Mouse (Mus musculus) Patski (cell line): ENCODE results near the gene Dnah10. TPM values are rescaled to one million over a fixed set of nuclear protein-coding genes. Genes with fewer than 3 reads are reported as not detected.
"Not testable (repeated sequence)": the region's sequence is repeated elsewhere in the genome, so short reads cannot be mapped to it uniquely, and the experiment has no call there.

ENCODE experiments used
- ATAC-seq: fragments of 100-300 bp; one replicate; pipeline ENCODE4 v1.8.0; 2021
- CTCF ChIA-PET: fragments of 350-600 bp; sonication (Branson Sonifier 250); formaldehyde crosslinking; loops from one replicate; lab custom pipeline; 2022; ENCODE audit warnings: inconsistent platforms; lab: Charles Lee
- POLR2A ChIA-PET: fragments of 350-600 bp; sonication (Branson Sonifier 250); formaldehyde crosslinking; loops from one replicate; lab custom pipeline; 2022; ENCODE audit warnings: antibody characterized with exemption, inconsistent platforms; lab: Charles Lee
- DNase-seq: peaks from one replicate; pipeline ENCODE4 v3.0.0-alpha.2; 2011; ENCODE audit warnings: low read depth, low spot score
- H3K27me3 ChIP-seq: fragments of 371-371 bp; one replicate; pipeline ENCODE4 v1.5.1; 2021
- CTCF ChIP-seq: fragments of 100-300 bp; IDR thresholded peaks from one replicate; pipeline ENCODE4 v1.5.1; 2021
- in situ Hi-C: fragments of 300-500 bp; cut with MboI; formaldehyde crosslinking; loops from 3 replicates; pipeline ENCODE4 v1.11.1; 2018; ENCODE audit warnings: low pct_unique_long_range_greater_than_20kb, mixed read lengths
- polyA plus RNA-seq: library from polyadenylated mRNA; unstranded; gene quantifications from one replicate; pipeline ENCODE4 v1.2.3, GENCODE M21; 2021

Gene Dnah10
- polyA plus RNA-seq, 1 experiment from 2014 or later = 0.03 TPM

DNA sequence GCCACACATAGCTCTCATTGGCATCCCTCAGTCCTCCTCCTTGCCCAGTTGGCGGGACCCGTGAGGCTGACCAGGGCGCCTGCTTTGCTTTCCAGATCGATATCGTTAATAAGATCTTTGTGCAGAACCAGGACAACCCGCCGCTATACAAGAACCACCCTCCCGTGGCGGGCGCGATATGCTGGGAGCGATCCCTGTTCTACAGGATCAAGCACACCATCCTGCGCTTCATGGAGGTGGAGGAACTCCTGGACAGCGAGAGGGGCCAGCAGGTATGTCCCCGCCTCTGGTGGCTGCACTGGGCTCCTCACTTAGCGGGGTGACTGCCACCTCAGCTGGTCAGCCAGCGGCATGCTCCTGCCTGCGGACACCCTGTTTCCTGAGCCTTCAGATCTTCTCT lies 23.4 kb downstream of the Dnah10 start:
- no peaks in the 10 kb centered on the region for H3K27me3 ChIP-seq
- POLR2A ChIA-PET = interaction anchor here (0.6 kb wide), 1 partner anchor 646 kb away, joined by 3 read pairs; no protein-coding TSS in a partner anchor
- CTCF ChIA-PET = no interaction called here
- TF ChIP-seq CTCF = no peak
- in situ Hi-C loops = no loop called here
- DNase-seq = no peak
- no peak for ATAC-seq

DNA sequence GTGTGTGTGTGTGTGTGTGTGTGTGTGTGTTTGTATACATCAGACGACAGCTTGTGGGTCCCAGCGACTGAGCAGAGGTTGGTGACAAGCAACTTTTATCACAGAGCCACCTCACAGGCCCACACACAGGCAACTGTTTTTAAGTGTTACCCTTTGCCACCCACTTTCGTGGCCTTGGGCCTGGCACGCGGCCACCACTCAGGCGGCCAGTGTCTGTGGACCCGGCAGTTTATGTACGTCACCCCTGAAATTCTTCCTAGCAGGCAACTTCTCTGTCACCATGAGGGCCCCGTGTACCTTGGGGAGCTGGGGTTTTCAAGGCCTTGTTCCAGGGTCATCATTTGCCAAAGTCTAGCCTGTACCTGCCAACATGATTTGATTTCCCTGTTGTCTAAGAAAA lies 26.8 kb downstream of the Dnah10 start:
- no peak for TF ChIP-seq CTCF
- DNase-seq (no peak), ATAC-seq (no peak)
- in situ Hi-C loops = no loop called here
- POLR2A ChIA-PET = no interaction called here
- CTCF ChIA-PET = no interaction called here
- no peaks in the 10 kb centered on the region for H3K27me3 ChIP-seq

DNA sequence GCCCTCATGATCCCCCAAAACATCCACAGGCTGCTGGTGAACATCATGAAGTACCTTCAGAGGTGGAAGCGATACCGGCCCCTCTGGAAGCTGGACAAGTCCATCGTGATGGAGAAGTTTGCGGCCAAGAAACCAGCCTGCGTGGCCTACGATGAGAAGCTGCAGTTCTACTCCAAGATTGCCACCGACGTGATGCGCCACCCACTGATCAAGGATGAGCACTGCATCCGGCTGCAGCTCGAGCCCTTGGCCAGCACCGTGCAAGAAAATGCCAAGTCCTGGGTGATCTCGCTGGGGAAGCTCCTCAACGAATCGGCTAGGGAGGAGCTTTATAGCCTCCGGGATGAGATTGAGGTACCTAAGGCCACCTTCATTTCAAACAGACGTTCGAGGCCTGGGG lies 36.1 kb downstream of the Dnah10 start:
- ChIA-PET CTCF (interaction anchor here (0.6 to 1.1 kb wide), 4 partner anchors 14 to 20 kb away, joined by 3 read pairs; no protein-coding TSS in a partner anchor), POLR2A (no interaction called here)
- DNase-seq (no peak), ATAC-seq (no peak)
- in situ Hi-C loops = loop anchor here (5.0 kb wide), 1 partner anchor 511 kb away; no protein-coding TSS in a partner anchor
- no peak for TF ChIP-seq CTCF
- H3K27me3 ChIP-seq = no peaks in the 10 kb centered on the region

- in situ Hi-C loops = loop anchor here (5.0 kb wide), 1 partner anchor 511 kb away; no protein-coding TSS in a partner anchor
- ChIA-PET POLR2A (no interaction called here), CTCF (interaction anchor here (1.1 kb wide), 1 partner anchor 14 kb away, joined by 3 read pairs; no protein-coding TSS in a partner anchor)
- TF ChIP-seq CTCF = no peak
- ATAC-seq = no peak
- no peaks in the 10 kb centered on the region for H3K27me3 ChIP-seq
- no peak for DNase-seq
Measured at GRCm38 (mm10) chr5:124761787-124762186, 36.9 kb downstream of the Dnah10 start.

GRCm38 (mm10) chr5:124774552-124774951 lies 49.7 kb downstream of the Dnah10 start:
- POLR2A ChIA-PET = interaction anchor here (0.6 kb wide), 1 partner anchor 163 kb away, joined by 3 read pairs; no protein-coding TSS in a partner anchor
- CTCF ChIA-PET = interaction anchor here (1.4 to 3.6 kb wide), 3 partner anchors 9 to 95 kb away, joined by 3 to 22 read pairs (median 6); no protein-coding TSS in a partner anchor
- DNase-seq (no peak), ATAC-seq (no peak)
- TF ChIP-seq CTCF = no peak
- in situ Hi-C loops = no loop called here
- no peaks in the 10 kb centered on the region for H3K27me3 ChIP-seq

DNA sequence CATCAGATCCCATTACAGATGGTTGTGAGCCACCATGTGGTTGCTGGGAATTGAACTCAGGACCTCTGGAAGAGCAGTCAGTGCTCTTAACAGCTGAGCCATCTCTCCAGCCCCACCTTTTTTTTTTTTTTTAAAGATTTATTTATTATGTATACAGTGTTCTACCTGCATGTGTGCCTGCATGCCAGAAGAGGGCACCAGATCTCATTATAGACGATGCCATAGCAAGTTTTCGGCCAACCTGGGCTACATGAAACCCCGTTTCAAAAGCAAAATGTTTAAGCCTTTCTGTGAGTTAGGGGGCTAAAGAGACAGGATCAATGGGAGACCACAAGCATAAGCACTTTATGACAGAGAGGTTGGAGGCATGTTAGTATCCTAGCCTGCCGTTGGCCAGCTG lies 51.4 kb downstream of the Dnah10 start:
- ATAC-seq = not testable (repeated sequence)

DNA sequence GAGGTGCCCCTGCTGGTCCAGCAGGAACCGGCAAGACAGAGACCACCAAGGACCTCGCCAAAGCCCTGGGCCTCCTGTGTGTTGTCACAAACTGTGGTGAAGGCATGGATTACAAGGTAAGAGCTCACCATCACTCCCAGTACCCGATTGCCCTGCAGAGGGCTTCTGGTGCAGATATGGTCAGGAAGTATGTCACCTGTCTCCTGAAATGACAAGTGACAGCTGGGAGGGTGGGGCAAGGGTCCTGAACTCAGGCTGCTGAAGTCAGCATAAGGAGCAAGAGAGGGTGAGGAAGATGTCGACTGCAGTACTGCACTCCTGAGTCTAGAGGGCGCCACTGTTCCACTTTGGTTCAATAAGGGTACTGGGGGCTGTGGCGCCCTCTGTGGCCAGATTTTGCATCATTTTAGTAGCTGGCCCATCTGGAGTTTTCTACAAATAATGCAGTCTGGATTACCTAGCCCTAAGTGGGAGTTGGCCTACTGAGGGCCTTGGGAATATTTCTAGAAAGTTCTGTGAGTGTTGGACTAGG lies 52.4 kb downstream of the Dnah10 start:
- DNase-seq (peak; percentile 30), ATAC-seq (no peak)
- CTCF ChIA-PET = interaction anchor here (0.6 to 3.6 kb wide), 13 partner anchors 9 to 122 kb away, joined by 3 to 22 read pairs (median 3); no protein-coding TSS in a partner anchor
- no peaks in the 10 kb centered on the region for H3K27me3 ChIP-seq
- in situ Hi-C loops = loop anchor here (5.0 kb wide), 1 partner anchor 95 kb away; no protein-coding TSS in a partner anchor
- POLR2A ChIA-PET = interaction anchor here (1.0 kb wide), 1 partner anchor 91 kb away, joined by 3 read pairs; no protein-coding TSS in a partner anchor
- TF ChIP-seq CTCF = peak; percentile 98

More for the DNA sequence above, 51.4 kb downstream of the Dnah10 start:
- in situ Hi-C loops = loop anchor here (5.0 kb wide), 1 partner anchor 96 kb away; no protein-coding TSS in a partner anchor
- DNase-seq, H3K27me3 ChIP-seq: not testable (repeated sequence)
- CTCF ChIA-PET = interaction anchor here (0.7 to 3.6 kb wide), 8 partner anchors 11 to 93 kb away, joined by 3 to 22 read pairs (median 4); no protein-coding TSS in a partner anchor
- POLR2A ChIA-PET = interaction anchor here (0.6 kb wide), 1 partner anchor 97 kb away, joined by 4 read pairs; no protein-coding TSS in a partner anchor

DNA sequence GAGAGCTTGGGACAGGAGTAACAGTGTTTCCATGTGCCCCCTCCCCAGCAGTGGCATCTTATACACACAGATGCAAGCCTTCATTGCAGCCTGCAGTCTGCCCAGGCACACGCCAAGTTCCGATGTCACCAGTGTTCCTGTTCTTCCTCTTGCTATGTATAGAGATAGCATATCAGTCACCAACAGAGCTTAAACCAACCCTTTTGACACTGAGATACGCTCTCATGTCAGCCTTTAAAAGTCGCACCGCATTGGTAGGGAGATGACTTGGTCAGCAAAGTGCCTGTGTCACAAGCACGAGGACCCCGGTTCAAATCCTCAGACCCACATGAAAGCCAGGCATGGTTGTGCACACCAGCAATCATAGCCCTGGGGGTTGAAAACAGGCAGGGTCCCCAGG lies 55.0 kb downstream of the Dnah10 start:
- POLR2A ChIA-PET = no interaction called here
- CTCF ChIA-PET = interaction anchor here (1.0 kb wide), 1 partner anchor 89 kb away, joined by 3 read pairs; no protein-coding TSS in a partner anchor
- in situ Hi-C loops = loop anchor here (5.0 kb wide), 1 partner anchor 92 kb away; no protein-coding TSS in a partner anchor
- no peaks in the 10 kb centered on the region for H3K27me3 ChIP-seq
- TF ChIP-seq CTCF = no peak
- DNase-seq = no peak
- ATAC-seq = no peak

DNA sequence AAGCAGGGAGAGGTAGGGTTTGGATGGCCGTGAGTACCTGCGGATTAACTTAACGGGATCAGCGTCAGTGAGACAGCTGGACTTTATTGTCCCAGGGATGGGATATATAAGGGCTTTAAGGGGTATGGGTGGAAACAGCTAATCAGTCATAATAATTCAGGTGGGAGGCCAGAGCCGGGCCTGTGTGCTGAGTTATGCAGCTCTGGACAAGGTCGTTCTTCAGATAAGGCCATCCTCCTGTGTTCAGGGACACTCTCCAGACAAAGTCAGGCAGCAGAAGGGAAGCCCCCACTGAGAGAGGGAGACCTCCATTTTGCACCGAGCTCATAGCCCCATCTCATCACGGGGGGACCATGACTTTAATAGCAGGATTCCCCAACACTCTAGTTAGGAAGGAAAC lies 56.8 kb downstream of the Dnah10 start:
- CTCF ChIA-PET = interaction anchor here (1.2 kb wide), 1 partner anchor 47 kb away, joined by 3 read pairs; no protein-coding TSS in a partner anchor
- in situ Hi-C loops = no loop called here
- no peak for TF ChIP-seq CTCF
- POLR2A ChIA-PET = no interaction called here
- no peaks in the 10 kb centered on the region for H3K27me3 ChIP-seq
- no peak for ATAC-seq
- no peak for DNase-seq

DNA sequence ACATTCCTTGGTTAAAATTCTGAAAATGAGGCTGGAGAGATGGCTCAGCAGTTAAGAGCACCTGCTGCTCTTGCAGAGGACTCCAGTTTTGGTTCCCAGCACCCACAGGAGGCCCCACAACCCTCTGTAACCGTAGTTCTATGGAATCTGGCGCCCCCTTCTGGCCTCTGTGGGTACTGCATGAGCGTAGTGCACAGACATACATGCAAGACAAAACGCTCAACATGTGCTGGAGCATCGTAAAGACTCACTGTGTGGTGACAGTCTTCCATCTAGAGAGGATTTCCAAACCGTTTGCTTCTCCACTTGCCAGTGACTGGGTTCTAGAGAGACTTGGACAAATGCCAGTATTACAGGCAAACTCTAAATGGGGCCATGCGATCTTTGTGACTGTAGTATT lies 60.8 kb downstream of the Dnah10 start:
- DNase-seq (no peak), ATAC-seq (no peak)
- ChIA-PET POLR2A (no interaction called here), CTCF (interaction anchor here (1.5 kb wide), 1 partner anchor 80 kb away, joined by 3 read pairs; no protein-coding TSS in a partner anchor)
- no peaks in the 10 kb centered on the region for H3K27me3 ChIP-seq
- in situ Hi-C loops = no loop called here
- peak; percentile 73 for TF ChIP-seq CTCF

DNA sequence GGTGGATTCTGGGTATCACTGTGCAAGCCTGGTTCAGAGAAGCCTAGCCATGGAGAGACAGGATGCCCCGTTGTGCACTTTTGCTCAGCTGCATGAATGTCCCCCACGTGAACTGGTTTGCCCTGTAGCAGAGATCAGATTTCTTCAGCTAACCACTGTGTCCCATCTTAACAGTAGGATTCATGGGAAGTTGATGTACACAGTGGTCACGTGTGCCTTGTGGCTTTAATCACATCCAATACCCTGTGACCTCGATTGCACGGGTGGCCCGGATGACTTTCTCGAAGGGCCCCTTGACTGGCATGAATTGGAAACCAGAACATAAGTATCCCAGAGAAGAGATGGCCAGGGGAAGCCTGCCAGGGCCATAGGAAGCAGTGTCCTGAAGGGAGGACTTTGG lies 67.2 kb downstream of the Dnah10 start:
- in situ Hi-C loops = no loop called here
- CTCF ChIA-PET = no interaction called here
- POLR2A ChIA-PET = no interaction called here
- ATAC-seq (no peak), DNase-seq (no peak)
- no peak for TF ChIP-seq CTCF
- H3K27me3 ChIP-seq = no peaks in the 10 kb centered on the region
